Mouse (Mus musculus): ENCODE measurements around the gene Mettl9.
"Not testable (repeated sequence)": the region's sequence is repeated elsewhere in the genome, so short reads cannot be mapped to it uniquely, and the experiment has no call there.

Mettl9 gene

GRCm38 (mm10) chr7:121033856-121034652 lies at the start of gene Mettl9:
Gene Mettl9, plus strand, starts transcription at chr7:121034445.
- peak; percentile 98 for DNase-seq

GRCm38 (mm10) chr7:120991191-120991590 lies 43.1 kb upstream of the Mettl9 start:
- DNase-seq, result no peak

GRCm38 (mm10) chr7:120999021-120999530 lies 35.2 kb upstream of the Mettl9 start:
- DNase-seq, result no peak

GRCm38 (mm10) chr7:121000065-121000822 lies 34.0 kb upstream of the Mettl9 start:
- DNase-seq, result no peak

- DNase-seq, result no peak
These were observed 32.4 kb upstream of the Mettl9 start for GRCm38 (mm10) chr7:121001879-121002278.

GRCm38 (mm10) chr7:121002407-121002928 lies 31.8 kb upstream of the Mettl9 start:
- DNase-seq, result no peak

- no peak for DNase-seq
These were observed 30.3 kb upstream of the Mettl9 start for GRCm38 (mm10) chr7:121003793-121004418.

GRCm38 (mm10) chr7:121011794-121012689 lies 22.2 kb upstream of the Mettl9 start:
- no peak for DNase-seq

GRCm38 (mm10) chr7:121014486-121014885 lies 19.8 kb upstream of the Mettl9 start:
- no peak for DNase-seq

GRCm38 (mm10) chr7:121018778-121019177 lies 15.5 kb upstream of the Mettl9 start:
- DNase-seq, result no peak

- DNase-seq, result no peak
These were observed 14.0 kb upstream of the Mettl9 start for GRCm38 (mm10) chr7:121020277-121020676.

- no peak for DNase-seq
These were observed 8.8 kb upstream of the Mettl9 start for GRCm38 (mm10) chr7:121025221-121026008.

- no peak for DNase-seq
These were observed 7.9 kb upstream of the Mettl9 start for GRCm38 (mm10) chr7:121026300-121026699.

GRCm38 (mm10) chr7:121029947-121030346 lies 4.3 kb upstream of the Mettl9 start:
- DNase-seq, result not testable (repeated sequence)

- DNase-seq, result no peak
These were observed 476 bp downstream of the Mettl9 start for GRCm38 (mm10) chr7:121034701-121035141.

GRCm38 (mm10) chr7:121035161-121035721 lies 996 bp downstream of the Mettl9 start:
- DNase-seq, result peak in 1 of 2 experiments; percentile 35

- DNase-seq, result no peak
These were observed 6.3 kb downstream of the Mettl9 start for GRCm38 (mm10) chr7:121040595-121040994.

GRCm38 (mm10) chr7:121041989-121042388 lies 7.7 kb downstream of the Mettl9 start:
- DNase-seq, result no peak

- DNase-seq, result no peak
These were observed 8.8 kb downstream of the Mettl9 start for GRCm38 (mm10) chr7:121043004-121043403.

- DNase-seq, result no peak
These were observed 9.3 kb downstream of the Mettl9 start for GRCm38 (mm10) chr7:121043510-121043909.

- DNase-seq, result no peak
These were observed 10.0 kb downstream of the Mettl9 start for GRCm38 (mm10) chr7:121044251-121044650.

Measured in cerebellum, postnatal 14 days (tissue).